Mouse (Mus musculus): ENCODE results near the gene Etv3. TPM values are rescaled to one million over a fixed set of nuclear protein-coding genes. Genes with fewer than 3 reads are reported as not detected.

Gene Etv3
- total and polyA plus RNA-seq, 3 experiments = 12.6 to 24.1 (median 16.8) TPM

GRCm38 (mm10) chr3:87502771-87503170 is 22.4 kb upstream of the Etv3 start:
- H3K79me2 ChIP-seq (replicated peaks; ENCODE audit: control insufficient read depth, extremely low read depth, insufficient read depth, poor library complexity, severe bottlenecking) = no peaks in the 10 kb centered on the region
- no peak overlapping the region for H3K4me2 ChIP-seq (ENCODE audit: insufficient read depth, low read depth, poor library complexity, severe bottlenecking)
- no peak overlapping the region for H3K4me3 ChIP-seq (replicated peaks in 1 of 3; ENCODE audit: low read depth in 2 of 3, low read length in 2 of 3, poor library complexity in 1 of 3)
- TF ChIP-seq JUND (conservative IDR thresholded peaks at IDR 0.05; ENCODE audit: low read depth, low read length) (no peak), TCF12 (IDR thresholded peaks at IDR 0.05; ENCODE audit: low read depth, low read length) (0 out of 2 replicates have a peak, but pooled peaks have one; percentile 2), MAZ (IDR thresholded peaks at IDR 0.05; ENCODE audit: low read depth, low read length) (no peak)
- dilution Hi-C loops (cut with MboI; ENCODE audit: extremely low pct_ligation_motif_present, extremely low pct_unique_long_range_greater_than_20kb, low sequenced_read_pairs) = no loop called here
- in situ Hi-C loops (cut with MboI; ENCODE audit: low pct_ligation_motif_present, low pct_unique_long_range_greater_than_20kb, low sequenced_read_pairs) = loop anchor here (5.0 kb wide), 3 partner anchors 80 to 260 kb away; no protein-coding TSS in a partner anchor
- DNase-seq (ENCODE audit: extremely low read depth) = no peak
- no peaks in the 10 kb centered on the region for H3K27me3 ChIP-seq (replicated peaks)
- H3K4me1 ChIP-seq (ENCODE audit: control insufficient read depth in 1 of 2, insufficient read depth in 2 of 2) = peaks cover 44 to 82% of the 10 kb centered on the region in 2 experiments
- peaks cover 4% of the 10 kb centered on the region for H3K9me3 ChIP-seq (replicated peaks; ENCODE audit: low read length)
- no peak overlapping the region; the same call in 1 of the 2 replicates for H3K27ac ChIP-seq (ENCODE audit: insufficient read depth, low read depth)
- no peak overlapping the region for H3K9ac ChIP-seq (ENCODE audit: insufficient read depth, low read depth)
- H3K36me3 ChIP-seq (replicated peaks in 1 of 2; ENCODE audit: control insufficient read depth in 1 of 2, insufficient read depth in 1 of 2, low read length in 1 of 2) = peaks cover 0 to 6% of the 10 kb centered on the region in 2 experiments

GRCm38 (mm10) chr3:87504330-87504729 is 20.9 kb upstream of the Etv3 start:
- TF ChIP-seq CTCF (conservative IDR thresholded peaks at IDR 0.05 in 1 of 2, IDR thresholded peaks at IDR 0.05 in 1 of 2; ENCODE audit: low read depth in 2 of 2, low read length in 2 of 2) (peak; percentile 63 to 89; a peak in 3 of 4 replicates), CHD2 (IDR thresholded peaks at IDR 0.05; ENCODE audit: low read length) (no peak), SMC3 (IDR thresholded peaks at IDR 0.05; ENCODE audit: low read depth, low read length) (peak; percentile 90), RAD21 (IDR thresholded peaks at IDR 0.05; ENCODE audit: low read depth, low read length) (peak; percentile 77), ZC3H11A (IDR thresholded peaks at IDR 0.05; ENCODE audit: low read depth, low read length) (peak; percentile 34; the same call in 1 of the 2 replicates), TCF12 (IDR thresholded peaks at IDR 0.05; ENCODE audit: low read depth, low read length) (no peak), E2F4 (IDR thresholded peaks at IDR 0.05; ENCODE audit: insufficient replicate concordance, low read depth, low read length) (no peak)
- dilution Hi-C loops (cut with MboI; ENCODE audit: extremely low pct_ligation_motif_present, extremely low pct_unique_long_range_greater_than_20kb, low sequenced_read_pairs) = no loop called here
- in situ Hi-C loops (cut with MboI; ENCODE audit: low pct_ligation_motif_present, low pct_unique_long_range_greater_than_20kb, low sequenced_read_pairs) = loop anchor here (5.0 kb wide), 3 partner anchors 82 to 262 kb away; no protein-coding TSS in a partner anchor
- no peak overlapping the region for H3K27ac ChIP-seq (ENCODE audit: insufficient read depth, low read depth)
- H3K27me3 ChIP-seq (replicated peaks) = no peaks in the 10 kb centered on the region
- peaks cover 47 to 85% of the 10 kb centered on the region in 2 experiments for H3K4me1 ChIP-seq (ENCODE audit: control insufficient read depth in 1 of 2, insufficient read depth in 2 of 2)
- peaks cover 2% of the 10 kb centered on the region for H3K9me3 ChIP-seq (replicated peaks; ENCODE audit: low read length)
- peak; percentile 69 for DNase-seq (ENCODE audit: extremely low read depth)
- H3K4me3 ChIP-seq (replicated peaks in 1 of 3; ENCODE audit: low read depth in 2 of 3, low read length in 2 of 3, poor library complexity in 1 of 3) = no peak overlapping the region
- H3K36me3 ChIP-seq (replicated peaks in 1 of 2; ENCODE audit: control insufficient read depth in 1 of 2, insufficient read depth in 1 of 2, low read length in 1 of 2) = peaks cover 0 to 1% of the 10 kb centered on the region in 2 experiments
- no peaks in the 10 kb centered on the region for H3K79me2 ChIP-seq (replicated peaks; ENCODE audit: control insufficient read depth, extremely low read depth, insufficient read depth, poor library complexity, severe bottlenecking)
- H3K4me2 ChIP-seq (ENCODE audit: insufficient read depth, low read depth, poor library complexity, severe bottlenecking) = 0 out of 2 replicates have a peak overlapping the region, but pooled peaks have one; percentile 8
- H3K9ac ChIP-seq (ENCODE audit: insufficient read depth, low read depth) = no peak overlapping the region

DNA sequence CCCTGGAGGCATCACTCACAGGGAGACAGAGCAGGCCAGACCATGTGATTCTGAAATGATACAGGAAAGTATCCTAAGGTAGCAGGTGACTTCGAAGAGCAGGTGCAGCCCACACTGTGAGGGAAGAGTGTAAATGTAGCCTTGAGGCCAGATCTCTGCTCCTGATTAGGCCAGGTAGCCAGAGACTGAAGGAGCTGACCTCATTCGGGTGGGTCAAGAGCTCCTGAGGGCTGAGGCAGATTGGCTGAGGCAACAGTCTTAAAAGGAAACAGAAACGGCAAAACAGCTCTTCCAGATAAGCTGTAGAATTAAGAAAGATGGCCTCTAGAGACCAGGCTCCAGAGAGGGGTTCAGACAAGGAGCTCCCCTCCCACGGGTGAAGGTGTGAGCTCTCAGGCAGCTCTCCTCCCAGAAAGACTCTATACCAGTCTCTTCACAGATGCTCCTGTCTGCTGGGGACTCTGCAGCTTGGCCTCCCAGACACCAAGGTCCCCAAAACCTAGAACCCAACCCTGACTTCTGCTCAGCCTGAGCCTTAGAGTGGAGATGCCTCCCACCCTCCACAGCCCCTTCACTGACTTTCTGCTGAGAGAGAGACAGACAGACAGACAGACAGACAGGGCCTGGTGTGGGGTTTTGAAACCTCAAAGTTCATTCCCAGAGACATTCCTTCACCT is 20.3 kb upstream of the Etv3 start:
- H3K27ac ChIP-seq (ENCODE audit: insufficient read depth, low read depth) = no peak overlapping the region
- no peak overlapping the region for H3K4me3 ChIP-seq (replicated peaks in 1 of 3; ENCODE audit: low read depth in 2 of 3, low read length in 2 of 3, poor library complexity in 1 of 3)
- H3K9ac ChIP-seq (ENCODE audit: insufficient read depth, low read depth) = no peak overlapping the region
- TF ChIP-seq SMC3 (IDR thresholded peaks at IDR 0.05; ENCODE audit: low read depth, low read length) = no peak
- TF ChIP-seq RAD21 (IDR thresholded peaks at IDR 0.05; ENCODE audit: low read depth, low read length) = no peak
- TF ChIP-seq PAX5 (IDR thresholded peaks at IDR 0.05; ENCODE audit: low read length) = no peak
- no peaks in the 10 kb centered on the region for H3K27me3 ChIP-seq (replicated peaks)
- in situ Hi-C loops (cut with MboI; ENCODE audit: low pct_ligation_motif_present, low pct_unique_long_range_greater_than_20kb, low sequenced_read_pairs) (loop anchor here (5.0 kb wide), 4 partner anchors 47 to 263 kb away; no protein-coding TSS in a partner anchor), dilution Hi-C loops (cut with MboI; ENCODE audit: extremely low pct_ligation_motif_present, extremely low pct_unique_long_range_greater_than_20kb, low sequenced_read_pairs) (no loop called here)
- DNase-seq (ENCODE audit: extremely low read depth) = no peak
- H3K36me3 ChIP-seq (replicated peaks in 1 of 2; ENCODE audit: control insufficient read depth in 1 of 2, insufficient read depth in 1 of 2, low read length in 1 of 2) = peaks cover 0 to 1% of the 10 kb centered on the region in 2 experiments
- H3K9me3 ChIP-seq (replicated peaks; ENCODE audit: low read length) = peaks cover 2% of the 10 kb centered on the region
- no peak overlapping the region for H3K4me2 ChIP-seq (ENCODE audit: insufficient read depth, low read depth, poor library complexity, severe bottlenecking)
- H3K79me2 ChIP-seq (replicated peaks; ENCODE audit: control insufficient read depth, extremely low read depth, insufficient read depth, poor library complexity, severe bottlenecking) = no peaks in the 10 kb centered on the region
- peaks cover 53 to 91% of the 10 kb centered on the region in 2 experiments for H3K4me1 ChIP-seq (ENCODE audit: control insufficient read depth in 1 of 2, insufficient read depth in 2 of 2)
